Mouse (Mus musculus) forebrain, embryonic 11.5 days (tissue): ENCODE measurements around the gene Tnc. TPM values are rescaled to one million over a fixed set of nuclear protein-coding genes. Genes with fewer than 3 reads are reported as not detected.

Experiments
- ATAC-seq: fragments of 200-750 bp; cut with Nextera tagmentation; replicated peaks from 2 replicates; pipeline ENCODE4 v1.8.0; 2017; ENCODE audit warnings: moderate TSS enrichment; ENCODE audit not compliant: low FRiP score
- DNase-seq: peaks from one replicate; pipeline ENCODE4 v3.0.0-alpha.2; 2017; ENCODE audit warnings: low spot score
- H3K27ac ChIP-seq: fragments of 300-500 bp; sonication (generic); 2 replicates; pipeline ENCODE4 v1.5.1; 2014; ENCODE audit warnings: low read depth, low read length
- H3K27me3 ChIP-seq: fragments of 300-500 bp; sonication (generic); 2 replicates; pipeline ENCODE4 v1.6.1; 2014; ENCODE audit warnings: mild to moderate bottlenecking, low read length, mixed read lengths; ENCODE audit not compliant: control insufficient read depth, insufficient read depth
- H3K36me3 ChIP-seq: fragments of 300-500 bp; sonication (generic); 2 replicates; pipeline ENCODE4 v1.6.1; 2014; ENCODE audit warnings: mild to moderate bottlenecking, low read length, moderate library complexity, mixed read lengths; ENCODE audit not compliant: control insufficient read depth, insufficient read depth
- H3K4me1 ChIP-seq: fragments of 300-500 bp; sonication (generic); replicated peaks from 2 replicates; pipeline ENCODE4 v1.6.1; 2014; ENCODE audit warnings: low read length, mixed read lengths; ENCODE audit not compliant: control insufficient read depth, insufficient read depth
- H3K4me2 ChIP-seq: fragments of 300-500 bp; sonication (generic); 2 replicates; pipeline ENCODE4 v1.6.1; 2014; ENCODE audit warnings: low read depth, mild to moderate bottlenecking, low read length, moderate library complexity, mixed read lengths; ENCODE audit not compliant: severe bottlenecking
- H3K4me3 ChIP-seq: fragments of 300-500 bp; sonication (generic); 2 replicates; pipeline ENCODE4 v1.5.1; 2014; ENCODE audit warnings: low read depth, low read length
- H3K9ac ChIP-seq: fragments of 300-500 bp; sonication (generic); 2 replicates; pipeline ENCODE4 v1.6.1; 2014; ENCODE audit warnings: low read length
- H3K9me3 ChIP-seq: fragments of 300-500 bp; sonication (generic); 2 replicates; pipeline ENCODE4 v1.6.1; 2016; ENCODE audit warnings: low read length, mixed read lengths; ENCODE audit not compliant: control insufficient read depth
- WGBS: fragments of 180-500 bp; shearing (Covaris S2); extraction: QIAGEN DNeasy Blood & Tissue Kit; methylation state at CpG from one replicate; pipeline ENCODE4 v1.1.7; 2014; 5-methylcytosine and 5-hydroxymethylcytosine counted together
- polyA plus RNA-seq: library from polyadenylated mRNA; unstranded; fragments of >200 nt; fragmentation: Nextera tagmentation; extraction: Ambion mirVana; gene quantifications from 2 replicates; pipeline ENCODE4 v1.2.1, GENCODE M21; 2014

The Tnc gene
- polyA plus RNA-seq, 1 experiment from 2014 or later: 5.4 TPM

DNA sequence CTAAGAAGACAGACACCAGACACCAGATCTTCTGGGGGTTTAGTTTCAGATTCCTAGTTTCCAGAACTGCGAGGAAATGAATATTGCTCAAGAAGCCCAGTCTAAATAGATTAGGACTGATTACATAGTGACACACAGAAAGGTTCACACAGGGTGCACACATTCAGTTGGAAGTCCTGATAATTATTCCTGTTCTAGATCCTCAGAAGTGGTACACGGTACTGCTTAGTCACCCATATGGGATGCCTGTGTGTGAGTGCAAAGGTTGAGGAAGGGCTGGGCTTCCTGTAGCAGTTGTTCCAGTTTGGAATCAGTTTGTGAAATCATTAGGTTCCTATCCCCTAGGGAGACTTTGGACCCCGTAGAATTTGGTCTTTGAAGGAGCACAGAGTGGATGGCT lies 130.5 kb downstream of the Tnc start:
- Histone ChIP-seq H3K36me3 (no peaks in the 10 kb centered on the region), H3K27me3 (no peaks in the 10 kb centered on the region), H3K4me1 (no peaks in the 10 kb centered on the region), H3K9me3 (no peaks in the 10 kb centered on the region), H3K4me3 (no peak overlapping the region), H3K27ac (no peak overlapping the region), H3K4me2 (no peak overlapping the region), H3K9ac (no peak overlapping the region)
- WGBS: 85% methylated on average over 3 of the region's 3 CpGs
- ATAC-seq (no peak), DNase-seq (no peak)

Other genes starting within 250 kb of the Tnc start
- not detected in 2 replicates for gene Tnfsf8, start 185.7 kb downstream of the Tnc start, polyA plus RNA-seq